Mouse (Mus musculus) brain, embryonic 14.5 days (tissue): Measurements from ENCODE around the gene Stk16. TPM values are rescaled to one million over a fixed set of nuclear protein-coding genes. Genes with fewer than 3 reads are reported as not detected.

Experiments used
- DNase-seq: peaks from one replicate; pipeline ENCODE4 v3.0.0-alpha.2; 2011; ENCODE audit warnings: low read depth
- CTCF ChIP-seq: fragments of 200-500 bp; IDR thresholded peaks from 2 replicates; pipeline ENCODE4 v1.5.1; 2012; ENCODE audit warnings: inconsistent platforms, mild to moderate bottlenecking, moderate library complexity, borderline replicate concordance; ENCODE audit not compliant: insufficient read depth, insufficient read length; ENCODE audit errors: extremely low read depth
- POLR2A ChIP-seq: fragments of 200-500 bp; IDR thresholded peaks from 2 replicates; pipeline ENCODE4 v1.6.1; 2012; ENCODE audit warnings: mild to moderate bottlenecking, inconsistent platforms, borderline replicate concordance; ENCODE audit not compliant: poor library complexity, insufficient read depth, insufficient read length, severe bottlenecking; ENCODE audit errors: extremely low read depth
- polyA plus RNA-seq: library from polyadenylated mRNA; depleted of rRNA; stranded (reverse); fragments of >200 nt; gene quantifications from 2 replicates; pipeline ENCODE4 v1.2.3, GENCODE M21; 2012

Stk16 gene
- polyA plus RNA-seq, 1 experiment, result 214 TPM

DNA sequence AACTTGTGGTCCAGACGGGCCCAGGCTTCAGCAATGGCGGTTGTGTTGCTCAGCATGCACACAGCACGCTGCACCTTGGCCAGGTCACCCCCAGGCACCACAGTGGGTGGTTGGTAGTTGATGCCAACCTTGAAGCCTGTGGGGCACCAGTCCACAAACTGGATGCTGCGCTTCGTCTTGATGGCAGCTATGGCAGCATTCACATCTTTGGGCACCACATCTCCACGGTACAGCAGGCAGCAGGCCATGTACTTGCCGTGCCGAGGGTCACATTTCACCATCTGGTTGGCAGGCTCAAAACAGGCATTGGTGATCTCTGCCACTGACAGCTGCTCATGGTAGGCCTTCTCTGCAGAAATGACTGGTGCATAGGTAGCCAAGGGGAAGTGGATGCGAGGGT lies 5.1 kb downstream of the Stk16 start:
- DNase-seq, result no peak
- TF ChIP-seq POLR2A (no peak), CTCF (no peak)

GRCm38 (mm10) chr1:75216797-75217585 lies 6.4 kb downstream of the Stk16 start:
- no peak for DNase-seq
- TF ChIP-seq CTCF (no peak), POLR2A (no peak)

GRCm38 (mm10) chr1:75217893-75218226 lies 7.2 kb downstream of the Stk16 start:
- DNase-seq, result peak; percentile 21
- no peak for TF ChIP-seq POLR2A
- no peak for TF ChIP-seq CTCF

DNA sequence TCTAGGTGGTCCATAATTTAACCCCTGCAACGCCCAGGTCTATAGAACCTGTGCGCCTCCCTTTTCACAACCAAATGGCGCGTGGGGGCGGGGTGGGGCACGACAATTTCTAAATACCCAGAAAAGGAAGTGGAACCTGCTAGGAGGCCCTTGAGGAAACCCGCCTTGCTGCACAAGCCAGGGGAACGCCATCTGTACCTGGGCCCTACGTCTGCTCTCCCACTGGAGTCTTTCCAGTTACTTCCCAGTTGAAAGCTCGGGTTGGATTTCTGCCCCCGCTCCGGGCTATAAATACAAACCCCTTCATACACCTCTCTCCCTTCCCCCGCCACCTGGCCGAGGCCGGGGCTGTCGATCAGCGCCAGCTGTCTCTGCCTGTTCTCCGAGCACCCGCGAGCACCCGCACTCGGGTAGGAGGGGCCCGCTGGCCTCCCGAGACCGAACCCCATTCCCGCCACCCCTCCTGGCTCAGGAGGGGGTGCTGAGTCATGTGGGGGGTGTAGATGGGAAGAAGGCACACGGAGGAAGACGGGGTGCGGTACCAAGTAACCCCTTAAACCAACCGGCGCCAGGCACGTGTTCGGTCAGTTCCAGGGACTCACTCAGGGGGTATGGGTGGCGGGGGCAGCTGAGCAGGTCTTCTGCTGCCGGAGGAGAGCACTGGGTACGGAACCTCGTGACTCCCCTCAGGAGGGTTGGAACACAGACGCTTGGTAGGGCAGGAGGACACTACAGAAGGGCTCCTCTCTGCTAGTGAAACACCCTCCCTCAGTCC lies 7.8 kb downstream of the Stk16 start:
- TF ChIP-seq POLR2A (no peak), CTCF (no peak)
- DNase-seq, result peak; percentile 76

DNA sequence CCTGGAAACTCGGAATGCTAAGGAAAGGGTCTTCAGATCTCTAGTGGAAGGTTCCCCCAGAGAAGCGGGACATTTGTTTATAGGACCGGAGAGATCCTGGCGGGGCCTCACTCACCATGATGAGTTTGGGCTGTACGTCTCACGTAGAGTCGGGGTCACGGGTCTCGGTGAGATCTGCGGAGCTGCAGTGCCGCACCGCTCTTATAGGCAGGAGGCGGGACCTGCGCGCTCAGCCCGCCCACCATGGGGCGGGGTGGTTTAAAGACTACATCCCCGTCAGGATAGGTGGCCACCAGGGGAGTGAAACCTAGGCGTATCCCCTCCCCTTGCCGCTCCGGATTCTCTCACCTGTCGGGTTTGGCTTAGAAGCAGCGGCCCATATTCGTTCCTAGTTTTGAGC lies 8.4 kb downstream of the Stk16 start:
- TF ChIP-seq POLR2A (no peak), CTCF (no peak; the same call in 1 of the 2 replicates)
- peak; percentile 81 for DNase-seq

DNA sequence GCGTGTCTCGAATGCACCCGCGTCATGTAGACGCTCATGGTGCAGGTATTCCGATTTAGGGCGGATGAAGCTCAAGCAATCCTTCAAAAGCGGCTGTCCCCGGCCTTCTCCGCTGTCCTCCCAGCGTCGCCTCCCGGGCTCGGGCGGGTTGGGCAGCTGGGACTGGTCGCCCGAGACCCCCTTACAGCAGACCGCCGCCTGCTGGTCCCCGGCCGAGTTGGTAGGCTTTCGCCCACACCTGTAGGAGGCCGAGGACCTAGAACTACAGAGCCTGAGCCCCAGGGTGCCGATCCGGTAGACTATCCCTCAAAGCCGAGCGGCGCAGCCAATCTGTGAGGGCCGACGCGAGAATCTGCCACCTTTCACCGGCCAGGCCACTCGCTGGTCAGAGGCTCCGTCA lies 8.9 kb downstream of the Stk16 start, which contains the start of gene Tuba4a:
Tuba4a (minus strand) TSS at position 335 of the 400 bp plus-strand sequence.
- TF ChIP-seq POLR2A (no peak), CTCF (peak; percentile 30; the same call in 1 of the 2 replicates)
- DNase-seq, result peak; percentile 39

DNA sequence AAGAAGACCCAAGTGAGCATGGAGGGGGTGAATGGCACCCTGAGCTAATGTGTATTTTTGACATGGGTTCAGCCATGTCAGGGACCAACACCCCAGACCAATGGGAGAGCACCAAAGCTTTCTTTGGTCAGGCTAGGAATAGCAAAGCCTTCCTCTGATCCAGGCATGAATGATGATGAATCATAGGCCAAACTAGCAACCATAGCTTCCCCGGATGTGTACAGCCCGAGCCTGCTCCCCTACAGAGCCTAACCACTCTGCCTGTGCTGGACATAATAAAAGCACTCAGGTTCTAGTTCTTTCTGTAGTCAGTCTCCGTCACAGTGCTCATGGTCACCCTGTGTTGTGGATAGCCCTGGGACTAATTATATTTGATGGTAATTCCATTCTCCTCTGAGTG lies 10.9 kb downstream of the Stk16 start:
- no peak for TF ChIP-seq POLR2A
- no peak for TF ChIP-seq CTCF
- DNase-seq, result no peak

DNA sequence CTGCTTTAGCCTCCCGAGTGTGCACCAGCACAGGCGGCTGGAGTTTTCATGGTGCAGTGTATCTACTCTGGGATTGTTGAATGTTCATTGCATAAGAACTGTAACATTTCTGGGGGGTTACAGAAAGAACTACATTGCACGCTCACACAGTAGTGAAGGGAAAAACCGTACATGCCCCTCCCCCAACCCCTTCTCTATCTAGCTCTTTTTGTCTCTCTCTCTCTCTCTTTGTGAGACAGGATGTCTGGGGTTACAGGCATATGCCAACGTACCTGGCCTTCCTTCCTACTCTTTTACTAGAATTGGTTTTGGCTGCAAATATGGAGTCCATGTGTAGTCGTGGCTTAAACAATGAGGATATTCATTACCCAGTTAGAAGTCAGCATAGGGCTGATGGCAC lies 12.3 kb downstream of the Stk16 start:
- TF ChIP-seq POLR2A (no peak), CTCF (no peak)
- DNase-seq, result no peak

DNA sequence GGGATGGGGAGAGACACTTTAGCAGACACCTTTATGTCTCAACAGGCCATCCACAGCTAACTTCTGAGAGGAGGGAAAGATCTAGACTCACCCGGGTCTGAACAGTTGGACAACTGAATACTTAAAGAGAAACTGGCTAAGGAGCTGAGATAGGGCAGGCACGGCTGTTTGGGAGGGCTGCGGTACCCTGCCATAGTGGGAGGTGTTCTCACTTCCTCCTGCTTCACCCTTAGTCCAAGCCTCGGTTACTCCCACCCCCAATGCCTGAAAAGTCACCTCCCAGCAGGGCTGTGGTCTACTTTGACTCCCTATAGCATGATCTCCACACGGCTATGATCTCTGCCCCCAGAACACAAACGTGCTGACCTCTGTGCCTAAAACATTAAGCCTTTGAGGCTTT lies 12.9 kb downstream of the Stk16 start:
- no peak for DNase-seq

DNA sequence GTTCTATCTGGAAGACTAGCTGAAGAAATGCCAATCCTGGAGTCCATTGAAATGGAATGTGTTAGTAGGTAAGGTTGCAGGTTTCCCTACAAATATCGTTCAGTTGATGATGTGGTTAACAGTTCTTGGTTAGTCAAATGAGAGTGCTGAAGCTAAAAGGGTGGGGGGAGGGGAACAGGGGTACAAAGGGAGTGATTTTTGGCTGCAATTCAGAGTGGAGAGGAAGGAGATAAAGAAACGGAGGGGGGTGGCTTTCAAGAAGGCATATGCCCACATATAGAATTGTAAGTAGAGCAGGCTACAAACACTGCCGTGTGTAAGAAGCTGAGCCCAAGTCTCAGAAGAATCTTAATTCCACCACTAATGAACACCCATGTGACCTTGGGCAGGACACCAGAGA lies 14.8 kb downstream of the Stk16 start:
- no peak for DNase-seq
- no peak for TF ChIP-seq POLR2A

More for the DNA sequence above, 12.9 kb downstream of the Stk16 start:
- TF ChIP-seq CTCF (no peak), POLR2A (no peak)

DNA sequence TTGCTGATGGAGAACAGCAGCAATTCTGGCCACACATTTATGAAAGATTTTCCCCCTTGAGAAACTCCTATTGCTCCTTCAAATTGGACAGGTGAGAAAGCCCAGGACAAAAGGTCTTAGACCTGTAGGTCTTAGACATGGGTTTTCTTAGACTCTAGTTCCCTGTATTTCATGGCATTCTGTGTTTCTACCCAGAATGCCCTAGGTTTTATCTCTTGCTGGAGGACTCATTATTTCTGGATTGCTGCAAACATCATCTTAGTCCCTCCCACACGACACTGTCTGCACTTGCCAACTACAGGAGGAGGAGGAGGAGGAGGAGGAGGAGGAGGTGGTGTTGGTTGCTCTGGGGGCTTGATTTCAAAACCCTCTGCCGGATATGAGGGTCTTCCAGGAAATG lies 15.5 kb downstream of the Stk16 start:
- no peak for DNase-seq

DNA sequence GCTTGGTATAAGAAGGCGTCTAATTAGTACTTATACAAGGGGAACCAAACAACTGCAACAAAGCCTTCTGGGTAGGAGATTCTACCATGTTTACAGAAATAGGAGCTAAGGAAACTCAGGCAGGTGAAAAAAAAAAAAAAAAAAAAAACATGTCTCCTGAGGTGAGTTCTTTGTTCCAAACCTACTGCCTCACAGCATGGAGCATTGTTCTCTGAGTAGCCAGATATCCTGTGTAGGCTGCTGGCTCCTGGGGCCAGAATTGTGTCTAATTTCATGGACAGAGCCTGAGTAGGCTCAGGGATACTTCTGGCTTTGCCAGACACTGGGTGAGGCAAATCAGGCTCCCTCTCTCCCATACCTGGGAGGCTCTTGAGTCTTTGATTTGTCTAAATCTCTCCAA lies 17.0 kb downstream of the Stk16 start:
- TF ChIP-seq POLR2A (no peak), CTCF (no peak)
- DNase-seq, result no peak

More for the DNA sequence above, 15.5 kb downstream of the Stk16 start:
- TF ChIP-seq CTCF (no peak), POLR2A (no peak)

GRCm38 (mm10) chr1:75229158-75229557 lies 18.5 kb downstream of the Stk16 start:
- no peak for TF ChIP-seq CTCF
- TF ChIP-seq POLR2A, result no peak
- no peak for DNase-seq

- TF ChIP-seq CTCF, result no peak
- TF ChIP-seq POLR2A, result no peak
- DNase-seq, result no peak
Measured at GRCm38 (mm10) chr1:75230335-75230994, 19.8 kb downstream of the Stk16 start.

DNA sequence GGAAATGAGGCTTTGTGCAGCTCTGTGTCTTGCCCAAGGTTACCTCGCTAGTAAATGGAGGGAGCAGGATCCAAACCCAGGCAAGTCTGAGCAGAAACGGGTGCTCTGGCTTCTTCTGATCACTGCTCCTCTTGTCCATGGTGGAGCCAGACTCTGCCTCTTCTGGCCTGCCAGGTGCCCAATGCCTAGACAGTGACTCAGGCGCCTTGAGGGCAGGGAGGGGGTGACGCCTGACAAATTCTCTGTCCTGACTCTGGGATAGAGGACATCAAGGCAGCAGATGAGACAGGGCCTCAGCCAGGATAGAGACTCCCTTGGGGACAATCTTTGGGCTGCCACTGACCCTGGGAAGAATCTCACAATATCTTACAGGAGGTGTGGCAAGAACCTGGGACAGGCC lies 20.6 kb downstream of the Stk16 start:
- TF ChIP-seq CTCF (no peak), POLR2A (no peak)
- no peak for DNase-seq
